Mouse (Mus musculus): ENCODE data around the gene Pex13.

The Pex13 gene

DNA sequence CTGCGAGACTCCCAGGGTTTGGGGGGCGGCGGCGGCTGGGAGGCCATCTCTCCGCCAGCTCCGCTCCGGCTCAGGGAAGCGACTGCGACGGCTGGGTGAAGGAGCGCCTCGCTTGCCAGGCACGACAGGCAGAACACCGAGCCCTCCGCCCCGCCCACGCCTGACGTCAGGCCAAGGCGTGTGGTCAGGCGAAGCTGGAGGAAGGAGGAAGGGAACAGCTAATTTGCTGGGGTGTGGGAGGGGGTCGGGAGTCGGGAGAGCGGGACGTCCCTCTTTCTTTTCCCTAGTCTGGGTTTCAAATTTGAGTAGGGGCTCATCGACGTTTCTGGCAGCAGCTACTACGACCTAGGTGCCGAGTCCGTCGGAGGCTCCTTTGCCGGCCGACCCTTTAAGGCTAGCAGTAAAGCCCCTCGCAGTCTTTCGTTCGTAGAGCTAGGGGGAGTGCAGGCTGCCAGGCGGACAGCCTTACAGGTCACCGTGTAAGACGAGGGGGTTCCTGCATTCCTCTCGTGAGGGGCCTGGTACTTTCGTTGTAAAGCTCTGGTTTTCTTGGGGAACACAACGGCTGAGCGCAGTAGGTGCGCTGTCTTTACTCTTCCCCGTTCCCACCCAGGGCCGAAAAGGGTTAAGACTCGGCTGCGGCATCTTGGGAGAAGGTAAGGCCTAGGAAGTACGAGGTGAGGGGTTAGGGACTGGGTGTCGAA lies at the start of gene Pex13:
Pex13 (minus strand) TSS at position 162 of the 704 bp plus-strand sequence.
- peak; percentile 88 to 89 for DNase-seq (ENCODE audit: low spot score in 2 of 2)

DNA sequence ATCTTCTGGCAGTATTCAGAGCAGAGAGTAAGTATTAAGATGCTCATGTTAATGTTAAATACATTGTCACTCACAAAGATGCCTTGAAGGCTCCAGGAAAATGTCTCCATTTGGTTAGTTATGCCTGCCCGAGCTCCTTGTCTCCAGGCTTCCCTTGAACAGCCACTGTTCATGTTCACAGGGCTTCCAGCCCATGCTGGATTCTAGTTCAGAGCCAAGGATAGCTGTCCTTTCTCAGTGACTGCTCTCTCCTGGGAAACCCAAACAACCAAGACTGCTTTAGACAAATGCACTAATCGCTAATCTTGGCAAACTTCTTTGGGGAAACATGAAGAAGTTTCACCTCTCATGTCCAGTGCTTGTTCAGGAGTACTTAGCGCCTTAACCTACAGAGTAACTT lies 46.5 kb upstream of the Pex13 start:
- no peak for DNase-seq (ENCODE audit: low spot score in 2 of 2)

- DNase-seq (ENCODE audit: low spot score in 2 of 2) = no peak
These were observed 39.0 kb upstream of the Pex13 start for GRCm38 (mm10) chr11:23704604-23705294.

- DNase-seq (ENCODE audit: low spot score in 2 of 2) = no peak
These were observed 36.1 kb upstream of the Pex13 start for GRCm38 (mm10) chr11:23701831-23702230.

- DNase-seq (ENCODE audit: low spot score in 2 of 2) = no peak
These were observed 33.8 kb upstream of the Pex13 start for GRCm38 (mm10) chr11:23699414-23700095.

DNA sequence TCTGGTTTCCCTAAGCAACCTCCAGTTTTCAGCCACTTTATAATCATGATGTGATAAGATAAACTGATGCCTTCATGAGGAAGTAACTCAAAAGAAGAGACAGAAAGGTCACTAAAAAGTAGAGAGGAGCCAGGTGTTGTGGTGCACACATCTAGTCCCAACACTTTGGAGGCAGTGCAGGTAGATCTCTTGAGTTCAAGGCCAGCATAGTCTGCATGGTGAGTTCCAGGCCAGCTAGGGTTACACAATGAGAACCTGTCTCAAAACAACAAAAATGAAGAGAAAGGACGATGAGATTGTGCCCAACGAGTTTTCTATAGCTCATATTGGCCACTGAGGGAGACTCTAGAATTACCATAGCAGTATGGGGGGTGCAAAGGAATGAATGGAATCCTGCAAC lies 32.8 kb upstream of the Pex13 start:
- no peak for DNase-seq (ENCODE audit: low spot score in 2 of 2)

DNA sequence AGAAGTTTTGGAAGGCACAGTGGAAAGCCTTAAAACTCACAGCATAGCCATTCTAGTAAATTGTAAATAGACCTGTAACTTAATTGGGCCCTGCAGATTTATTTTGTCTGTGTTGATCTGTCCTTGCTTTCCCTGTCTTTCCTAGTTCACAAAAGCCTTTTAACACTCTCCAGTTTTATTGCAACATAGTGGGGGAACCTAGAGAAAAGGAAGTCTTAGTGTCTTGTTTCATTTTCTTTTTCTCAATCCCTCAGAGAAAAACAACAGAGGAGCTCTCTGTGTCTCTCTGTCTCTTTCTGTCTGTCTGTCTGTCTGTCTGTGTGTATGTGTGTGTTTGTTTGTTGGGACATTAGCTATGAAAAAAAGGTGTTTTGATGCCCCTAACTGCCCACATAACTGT lies 30.1 kb upstream of the Pex13 start:
- no peak for DNase-seq (ENCODE audit: low spot score in 2 of 2)

DNA sequence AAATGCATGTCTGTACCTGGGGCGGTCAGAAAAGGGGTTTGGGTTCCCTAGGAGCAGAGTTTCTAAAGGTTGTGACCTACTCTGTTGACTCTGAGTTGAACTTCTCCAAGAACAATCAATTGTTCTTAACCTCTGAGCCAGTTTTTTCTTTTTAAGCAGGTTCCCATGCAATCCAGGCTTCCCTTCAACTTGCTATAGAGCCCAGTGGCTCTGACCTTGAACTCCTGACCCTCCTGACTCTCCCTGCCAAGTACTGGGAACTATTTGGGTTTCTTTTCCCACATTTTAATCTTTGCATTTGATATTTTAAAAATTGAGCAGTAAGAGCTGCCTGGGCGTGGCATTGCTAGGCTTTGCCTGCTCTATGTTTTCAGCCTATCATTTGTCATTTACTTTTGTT lies 27.5 kb upstream of the Pex13 start:
- DNase-seq (ENCODE audit: low spot score in 2 of 2) = no peak

GRCm38 (mm10) chr11:23688060-23688459 lies 22.3 kb upstream of the Pex13 start:
- no peak for DNase-seq (ENCODE audit: low spot score in 2 of 2)

DNA sequence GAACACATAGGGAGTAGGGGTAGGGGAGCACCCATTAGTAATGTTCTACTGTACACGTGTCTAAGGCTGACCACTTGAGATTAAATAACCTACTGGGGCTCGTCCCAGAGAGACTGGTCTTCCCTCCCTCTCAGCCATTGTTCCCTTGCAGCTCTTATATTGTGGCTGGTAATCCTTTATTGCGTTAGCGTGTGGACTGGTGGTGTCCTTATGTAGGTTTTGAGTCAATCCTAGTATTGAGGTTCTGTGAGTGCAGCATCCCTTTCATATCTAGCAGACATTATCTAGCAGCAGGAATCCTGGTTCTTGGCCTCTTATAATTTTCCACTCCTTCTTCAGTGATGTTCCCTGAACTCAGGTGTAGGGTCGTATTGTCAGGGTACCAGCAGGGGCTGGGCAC lies 20.9 kb upstream of the Pex13 start:
- DNase-seq (ENCODE audit: low spot score in 2 of 2) = no peak

GRCm38 (mm10) chr11:23682561-23682960 lies 16.8 kb upstream of the Pex13 start:
- no peak for DNase-seq (ENCODE audit: low spot score in 2 of 2)

DNA sequence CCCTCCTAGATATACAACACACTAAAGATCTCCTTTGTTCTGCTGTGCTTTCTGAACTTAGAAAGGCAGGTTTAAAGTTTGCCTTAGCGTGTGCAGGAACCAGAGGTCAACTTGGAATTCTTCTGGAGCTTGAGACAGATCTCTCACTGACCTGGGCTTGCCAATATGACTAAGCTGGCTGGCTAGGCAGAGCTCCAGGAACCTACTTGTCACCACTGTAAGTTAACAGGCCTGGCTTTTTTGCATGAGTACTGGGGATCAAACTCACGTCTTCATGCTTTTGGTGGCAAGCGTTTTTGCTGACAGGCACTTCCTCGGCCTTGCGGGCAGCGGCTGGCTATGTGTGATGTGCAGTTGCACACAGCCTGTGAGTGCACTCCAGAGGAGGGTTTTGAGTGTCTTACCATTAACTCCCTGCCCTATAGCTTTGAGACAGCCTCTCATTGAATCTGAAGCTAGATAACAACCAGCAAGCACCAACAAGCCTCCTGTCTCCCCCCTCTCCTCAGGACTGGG lies 14.7 kb upstream of the Pex13 start:
- DNase-seq (ENCODE audit: low spot score in 2 of 2) = no peak

- peak; percentile 75 to 78 for DNase-seq (ENCODE audit: low spot score in 2 of 2)
These were observed 13.4 kb upstream of the Pex13 start for GRCm38 (mm10) chr11:23679044-23679642.

GRCm38 (mm10) chr11:23676100-23676499 lies 10.3 kb upstream of the Pex13 start:
- no peak for DNase-seq (ENCODE audit: low spot score in 2 of 2)

- no peak for DNase-seq (ENCODE audit: low spot score in 2 of 2)
These were observed 6.5 kb upstream of the Pex13 start for GRCm38 (mm10) chr11:23672256-23672749.

GRCm38 (mm10) chr11:23667128-23667527 lies 1.4 kb upstream of the Pex13 start:
- no peak for DNase-seq (ENCODE audit: low spot score in 2 of 2)

DNA sequence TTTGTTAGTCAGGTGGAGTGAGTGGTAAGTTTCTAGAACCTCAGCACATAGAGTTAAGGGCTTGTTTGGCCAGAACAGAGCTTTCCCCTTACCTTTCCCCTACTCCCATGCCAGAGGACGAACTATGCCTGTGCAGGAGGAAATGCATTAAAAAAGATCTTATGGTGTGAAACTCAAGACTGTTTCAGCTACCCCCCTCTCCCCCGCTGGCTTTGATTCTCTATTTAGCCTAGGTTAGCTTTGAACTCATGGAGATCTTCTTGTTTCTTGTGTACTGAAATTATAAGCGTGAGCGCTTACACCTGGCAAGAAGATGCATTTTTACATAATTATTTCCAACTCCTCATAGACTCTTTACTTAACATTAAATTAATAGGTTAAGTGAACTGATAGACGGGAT lies 767 bp upstream of the Pex13 start:
- no peak for DNase-seq (ENCODE audit: low spot score in 2 of 2)

- no peak for DNase-seq (ENCODE audit: low spot score in 2 of 2)
These were observed 410 bp downstream of the Pex13 start, which contains the start of gene Pus10 for GRCm38 (mm10) chr11:23665311-23665786. Gene Pus10, plus strand, starts transcription at chr11:23665674.

DNA sequence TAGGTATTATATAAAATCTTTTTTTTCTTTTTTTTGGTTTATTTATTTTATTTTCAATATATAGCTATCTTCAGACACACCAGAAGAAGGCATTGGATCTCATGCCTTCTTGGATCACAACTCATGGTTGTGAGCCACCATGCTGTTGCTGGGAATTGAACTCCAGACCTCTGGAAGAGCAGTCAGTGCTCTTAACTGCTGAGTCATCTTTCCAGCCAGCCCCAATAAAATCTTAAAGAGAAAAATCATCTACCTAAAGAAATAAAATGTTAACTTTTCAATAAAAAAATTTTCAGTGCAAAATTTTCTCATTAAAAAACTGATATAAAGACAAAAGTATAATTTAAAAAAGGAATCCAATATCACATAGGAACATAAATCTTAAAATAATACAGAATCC lies 1.5 kb downstream of the Pex13 start:
- DNase-seq (ENCODE audit: low spot score in 2 of 2) = no peak

- DNase-seq (ENCODE audit: low spot score in 2 of 2) = no peak
These were observed 8.0 kb downstream of the Pex13 start for GRCm38 (mm10) chr11:23657791-23658190.

- DNase-seq (ENCODE audit: low spot score in 2 of 2) = no peak
These were observed 12.1 kb downstream of the Pex13 start for GRCm38 (mm10) chr11:23653666-23654065.

DNA sequence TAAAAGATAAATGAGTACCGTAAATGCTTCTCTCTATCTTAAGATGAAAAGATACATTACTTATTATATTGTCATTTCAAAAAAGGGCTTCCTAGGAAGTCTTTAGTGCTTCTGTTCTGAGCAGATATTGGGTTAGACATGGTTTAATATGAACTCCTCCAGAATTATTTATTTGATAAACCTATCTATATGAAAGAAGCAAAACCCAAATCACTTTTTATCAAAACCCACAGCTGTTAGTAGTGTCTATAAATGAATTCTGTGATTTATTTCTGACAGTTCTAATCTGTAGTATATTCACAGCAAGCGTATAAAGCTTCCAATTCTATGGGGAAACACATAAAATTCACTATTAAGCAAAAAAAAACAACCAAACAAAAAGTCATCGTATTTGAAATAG lies 17.9 kb downstream of the Pex13 start:
- no peak for DNase-seq (ENCODE audit: low spot score in 2 of 2)

Measured in right cerebral cortex, adult 2 months (tissue).